Mouse (Mus musculus): ENCODE measurements around the gene Chd1. TPM values are rescaled to one million over a fixed set of nuclear protein-coding genes. Genes with fewer than 3 reads are reported as not detected.
"Not testable (repeated sequence)": the region's sequence is repeated elsewhere in the genome, so short reads cannot be mapped to it uniquely, and the experiment has no call there.

Gene Chd1
- polyA plus RNA-seq, 1 experiment from 2014 or later, result 38.0 TPM

DNA sequence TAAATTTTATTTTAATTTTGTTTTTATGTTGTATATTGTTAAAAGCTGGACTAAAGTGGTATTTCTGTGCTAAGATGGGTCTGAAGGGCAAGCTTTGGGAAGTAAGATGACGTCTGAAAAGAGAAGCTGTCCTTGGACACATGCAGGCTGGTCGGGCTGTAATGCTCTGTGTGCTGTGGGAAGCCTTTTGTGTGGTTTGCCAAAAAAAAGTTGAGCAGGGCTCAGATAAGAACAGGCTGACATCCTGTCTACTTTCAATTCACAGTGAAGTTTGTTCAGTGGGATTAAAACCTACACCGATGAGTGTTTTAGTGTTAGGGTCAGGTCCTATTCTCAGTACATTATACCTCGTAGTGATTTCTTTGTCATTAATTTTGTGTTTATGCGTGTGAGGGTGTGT, 38.6 kb downstream of the Chd1 start:
- WGBS, result 89% methylated on average over 5 of the region's 5 CpGs
- Histone ChIP-seq H3K27me3 (replicated peaks) (no peaks in the 10 kb centered on the region), H3K36me3 (peaks cover 52% of the 10 kb centered on the region), H3K9me3 (no peaks in the 10 kb centered on the region), H3K4me2 (replicated peaks) (no peak overlapping the region), H3K27ac (no peak overlapping the region), H3K9ac (no peak overlapping the region), H3K4me1 (no peaks in the 10 kb centered on the region), H3K4me3 (no peak overlapping the region)
- ATAC-seq (ENCODE audit: low FRiP score, low read depth), result no peak

DNA sequence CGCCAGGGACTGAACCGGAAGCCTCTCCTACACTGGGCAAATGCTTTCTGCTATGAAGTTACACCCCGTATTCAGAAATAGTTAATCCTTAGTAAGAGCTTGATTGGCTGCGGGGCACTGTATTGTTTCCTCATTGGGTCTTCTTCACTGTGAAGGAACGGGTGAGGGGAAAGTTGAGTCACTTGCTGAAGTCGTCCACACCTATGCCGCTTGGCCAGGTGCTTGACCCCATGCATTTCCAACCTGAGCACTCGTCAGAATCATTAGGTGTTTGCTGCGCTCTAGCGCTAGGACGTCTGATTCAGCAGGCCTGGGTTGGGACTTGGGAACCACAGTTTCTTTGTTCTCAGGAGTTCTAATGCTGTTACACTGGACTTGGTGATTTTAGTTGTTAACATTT, 41.9 kb downstream of the Chd1 start:
- Histone ChIP-seq H3K9me3 (no peaks in the 10 kb centered on the region), H3K9ac (no peak overlapping the region), H3K4me1 (no peaks in the 10 kb centered on the region), H3K4me3 (no peak overlapping the region), H3K36me3 (peaks cover 64% of the 10 kb centered on the region), H3K4me2 (replicated peaks) (no peak overlapping the region), H3K27me3 (replicated peaks) (no peaks in the 10 kb centered on the region), H3K27ac (no peak overlapping the region)
- 92% methylated on average over 11 of the region's 11 CpGs for WGBS
- ATAC-seq (ENCODE audit: low FRiP score, low read depth), result no peak

DNA sequence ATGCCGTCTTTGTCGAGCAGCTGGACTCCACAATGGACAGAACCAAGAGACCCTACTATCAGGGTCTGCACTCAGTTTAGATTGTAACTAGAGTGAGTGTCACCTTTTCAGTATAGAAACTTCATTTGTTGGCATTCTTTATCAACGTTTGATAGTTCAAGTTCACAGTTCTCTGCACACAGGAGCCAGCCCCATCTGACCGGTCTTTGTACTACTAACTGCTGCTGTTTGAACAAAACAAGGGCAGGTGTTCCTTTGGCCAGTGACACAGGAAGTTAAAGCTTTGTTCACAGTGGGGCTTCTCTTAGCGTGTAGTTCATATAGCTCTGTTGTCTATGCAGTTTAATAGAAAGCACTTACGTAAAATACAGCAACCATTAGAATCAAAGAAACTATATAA, 43.3 kb downstream of the Chd1 start:
- H3K9ac ChIP-seq, result no peak overlapping the region
- H3K4me2 ChIP-seq (replicated peaks), result no peak overlapping the region
- no peak overlapping the region for H3K27ac ChIP-seq
- H3K36me3 ChIP-seq, result peaks cover 67% of the 10 kb centered on the region
- no peaks in the 10 kb centered on the region for H3K9me3 ChIP-seq
- no peak for ATAC-seq (ENCODE audit: low FRiP score, low read depth)
- 93% methylated on average over 6 of the region's 6 CpGs for WGBS
- no peak overlapping the region for H3K4me3 ChIP-seq
- no peaks in the 10 kb centered on the region for H3K4me1 ChIP-seq
- no peaks in the 10 kb centered on the region for H3K27me3 ChIP-seq (replicated peaks)

DNA sequence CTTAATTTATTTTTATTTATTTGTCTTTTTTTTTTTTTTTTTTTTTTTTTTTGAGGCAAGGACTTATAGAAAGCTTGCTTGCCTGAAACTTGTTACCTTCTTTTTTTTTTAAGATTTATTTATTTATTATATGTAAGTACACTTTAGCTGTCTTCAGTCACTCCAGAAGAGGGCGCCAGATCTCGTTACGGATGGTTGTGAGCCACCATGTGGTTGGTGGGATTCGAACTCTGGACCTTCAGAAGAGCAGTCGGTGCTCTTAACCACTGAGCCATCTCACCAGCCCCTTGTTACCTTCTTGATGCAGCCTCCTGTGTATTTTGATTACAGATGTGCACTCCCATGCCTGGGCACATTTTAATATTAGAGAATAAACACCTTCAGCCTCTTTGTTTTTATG, 46.5 kb downstream of the Chd1 start:
- not testable (repeated sequence) for H3K9ac ChIP-seq; H3K4me1 ChIP-seq; H3K9me3 ChIP-seq; H3K4me2 ChIP-seq (replicated peaks); H3K27me3 ChIP-seq (replicated peaks); H3K27ac ChIP-seq; H3K4me3 ChIP-seq; ATAC-seq (ENCODE audit: low FRiP score, low read depth)
- peaks cover 61% of the 10 kb centered on the region for H3K36me3 ChIP-seq
- WGBS, result 94% methylated on average over 5 of the region's 5 CpGs

DNA sequence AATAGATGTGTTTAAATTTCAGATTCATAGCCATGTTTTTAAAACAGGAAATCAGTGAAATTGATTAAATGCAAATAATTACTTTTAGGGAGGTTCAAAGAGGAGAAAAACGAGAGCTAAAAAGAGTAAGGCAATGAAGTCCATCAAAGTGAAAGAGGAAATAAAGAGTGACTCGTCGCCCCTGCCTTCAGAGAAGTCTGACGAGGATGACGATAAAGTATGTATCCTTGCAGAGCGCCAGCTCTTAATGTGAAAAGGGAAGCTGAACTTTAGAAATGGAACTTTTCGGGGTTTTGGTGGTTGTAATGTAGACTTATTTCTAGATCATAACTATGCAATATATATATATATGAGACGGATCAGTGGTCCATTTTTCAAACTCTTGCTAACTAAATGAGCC, 56.4 kb downstream of the Chd1 start:
- WGBS, result 93% methylated on average over 8 of the region's 8 CpGs
- no peaks in the 10 kb centered on the region for H3K9me3 ChIP-seq

DNA sequence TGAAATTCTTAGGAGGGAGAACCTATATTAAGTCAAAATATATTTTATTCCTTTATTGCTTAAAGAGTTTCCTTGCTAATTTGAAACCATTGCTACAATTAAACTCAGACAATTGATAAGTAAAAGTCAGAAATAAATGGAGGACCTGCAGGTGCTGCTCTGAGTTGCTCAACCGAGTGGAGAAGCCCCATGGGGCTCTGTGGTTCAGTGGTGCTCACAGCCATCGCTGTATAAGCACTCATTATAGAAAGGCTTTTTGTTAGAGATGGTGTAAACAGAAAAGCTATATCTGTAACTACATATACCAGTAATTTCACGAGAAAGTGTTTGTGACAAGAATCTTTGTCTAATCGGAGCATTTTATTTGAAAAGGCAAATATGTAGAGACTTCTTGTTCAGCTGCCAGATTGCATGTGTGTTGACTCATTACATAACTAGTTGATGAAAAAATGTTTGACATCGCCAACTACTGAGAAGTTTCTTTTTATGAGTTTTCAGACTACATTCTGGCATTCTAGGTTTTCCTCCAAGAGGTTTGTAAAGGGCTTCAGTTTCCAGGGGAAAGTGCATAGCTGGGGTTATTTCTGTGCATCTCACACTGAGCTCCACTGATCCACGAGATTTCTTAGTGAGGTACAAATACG, 64.4 kb downstream of the Chd1 start:
- no peak overlapping the region for H3K4me2 ChIP-seq (replicated peaks)
- H3K4me1 ChIP-seq, result no peaks in the 10 kb centered on the region
- 88% methylated on average over 7 of the region's 7 CpGs for WGBS
- H3K9me3 ChIP-seq, result no peaks in the 10 kb centered on the region
- H3K9ac ChIP-seq, result no peak overlapping the region
- no peaks in the 10 kb centered on the region for H3K27me3 ChIP-seq (replicated peaks)
- ATAC-seq (ENCODE audit: low FRiP score, low read depth), result no peak
- H3K36me3 ChIP-seq, result peaks cover 61% of the 10 kb centered on the region
- no peak overlapping the region for H3K4me3 ChIP-seq
- no peak overlapping the region for H3K27ac ChIP-seq

More for the DNA sequence above, 56.4 kb downstream of the Chd1 start:
- H3K27me3 ChIP-seq (replicated peaks), result no peaks in the 10 kb centered on the region
- no peak for ATAC-seq (ENCODE audit: low FRiP score, low read depth)
- H3K9ac ChIP-seq, result no peak overlapping the region
- H3K27ac ChIP-seq, result no peak overlapping the region
- H3K36me3 ChIP-seq, result peaks cover 64% of the 10 kb centered on the region
- no peak overlapping the region for H3K4me3 ChIP-seq
- no peak overlapping the region for H3K4me2 ChIP-seq (replicated peaks)
- H3K4me1 ChIP-seq, result no peaks in the 10 kb centered on the region

DNA sequence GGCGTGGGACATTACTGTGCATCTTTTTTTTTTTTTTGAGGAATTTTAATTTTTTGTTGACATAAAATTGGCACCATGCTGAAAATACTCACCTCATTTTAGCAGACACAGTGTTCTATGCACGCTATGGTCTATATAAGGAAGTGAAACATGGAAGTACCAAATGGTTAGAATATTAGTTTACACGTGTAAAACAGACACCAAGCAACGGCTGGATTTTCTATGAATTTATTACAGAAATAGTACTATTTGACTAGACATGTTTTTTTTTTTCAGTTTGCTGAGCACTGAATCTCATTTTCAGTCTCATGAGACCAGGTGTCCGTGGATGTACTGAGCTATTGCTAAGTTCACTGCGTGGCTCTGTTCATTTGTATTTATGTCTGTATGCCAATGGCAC, 69.2 kb downstream of the Chd1 start:
- no peaks in the 10 kb centered on the region for H3K27me3 ChIP-seq (replicated peaks)

DNA sequence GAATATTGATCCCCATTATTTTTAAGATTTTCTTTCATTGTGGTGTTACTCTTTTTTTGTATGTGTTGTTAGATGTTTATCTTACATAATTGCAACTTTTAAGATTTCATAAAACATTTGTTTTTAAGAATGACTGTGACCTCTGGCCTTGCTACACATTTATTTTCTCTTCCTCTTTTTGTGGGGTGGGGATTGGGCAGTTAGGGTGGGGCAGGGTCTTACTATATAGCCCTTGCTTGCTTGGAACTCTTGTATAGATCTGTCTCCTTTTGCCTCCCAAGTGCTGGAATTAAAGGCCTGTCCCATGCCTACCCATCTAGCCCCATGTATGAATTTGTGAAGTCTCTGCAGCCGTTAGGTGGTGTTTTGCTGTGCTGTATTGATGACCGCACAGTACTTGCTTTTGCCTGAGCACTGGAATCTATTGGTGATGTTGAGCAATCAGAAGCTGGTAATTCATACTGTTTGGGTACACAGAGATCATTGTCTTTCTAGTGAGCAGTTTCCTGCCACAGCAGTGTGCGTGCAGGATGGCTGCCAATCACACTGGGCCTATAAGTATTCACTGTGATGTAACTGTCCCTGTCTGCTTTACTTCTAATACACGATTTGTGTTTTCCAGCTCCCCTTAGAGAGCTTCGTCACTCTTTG, 69.9 kb downstream of the Chd1 start:
- 86% methylated on average over 5 of the region's 5 CpGs for WGBS
- Histone ChIP-seq H3K9ac (no peak overlapping the region), H3K4me2 (replicated peaks) (no peak overlapping the region), H3K27me3 (replicated peaks) (no peaks in the 10 kb centered on the region), H3K4me3 (no peak overlapping the region), H3K9me3 (no peaks in the 10 kb centered on the region), H3K27ac (no peak overlapping the region), H3K36me3 (peaks cover 18% of the 10 kb centered on the region), H3K4me1 (no peaks in the 10 kb centered on the region)
- no peak for ATAC-seq (ENCODE audit: low FRiP score, low read depth)

More for the DNA sequence above, 69.2 kb downstream of the Chd1 start:
- 85% methylated on average over 6 of the region's 6 CpGs for WGBS
- Histone ChIP-seq H3K4me2 (replicated peaks) (no peak overlapping the region), H3K4me1 (no peaks in the 10 kb centered on the region), H3K36me3 (peaks cover 25% of the 10 kb centered on the region), H3K9ac (no peak overlapping the region), H3K27ac (no peak overlapping the region), H3K9me3 (no peaks in the 10 kb centered on the region), H3K4me3 (no peak overlapping the region)
- no peak for ATAC-seq (ENCODE audit: low FRiP score, low read depth)

DNA sequence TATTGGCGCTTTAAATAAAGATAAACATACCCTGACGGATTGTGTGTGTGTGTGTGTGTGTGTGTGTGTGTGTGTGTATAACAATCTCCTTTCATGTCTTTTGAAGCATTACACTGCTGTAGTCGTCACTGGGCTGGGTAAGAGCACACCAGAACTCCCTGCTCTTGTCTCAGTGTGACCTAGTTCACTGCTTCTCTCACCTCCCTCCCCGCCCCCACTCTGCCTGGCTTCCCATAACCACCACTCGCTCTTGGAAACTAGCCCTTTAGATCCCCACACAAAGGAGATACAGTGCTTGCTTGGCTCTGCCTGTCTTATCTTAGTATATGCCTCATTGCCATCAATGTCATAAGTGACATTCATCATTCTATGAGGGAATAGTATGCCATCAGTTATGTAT, 71.6 kb downstream of the Chd1 start:
- 76% methylated on average over 5 of the region's 5 CpGs for WGBS
- H3K4me1 ChIP-seq, result no peaks in the 10 kb centered on the region

DNA sequence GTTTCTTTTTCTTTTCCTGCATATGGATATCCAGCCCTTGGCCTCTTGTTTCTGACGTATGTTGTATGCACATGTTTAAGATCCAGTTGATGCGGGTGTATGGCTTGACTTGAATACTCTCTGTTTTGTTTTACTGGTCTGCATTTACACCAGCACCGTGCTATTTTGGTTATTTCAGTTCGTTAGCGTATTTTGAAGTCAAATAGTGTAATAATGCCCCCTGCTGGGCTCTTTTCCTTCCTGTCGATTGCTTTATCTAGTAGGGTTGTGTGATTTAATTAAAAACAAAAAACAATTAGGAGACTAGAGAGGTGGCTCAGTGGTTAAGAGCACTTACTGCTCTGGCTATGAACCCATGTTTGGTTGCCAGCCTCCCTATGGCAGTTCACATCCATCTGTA, 73.2 kb downstream of the Chd1 start:
- no peak overlapping the region for H3K27ac ChIP-seq
- WGBS, result 87% methylated on average over 6 of the region's 6 CpGs
- H3K4me3 ChIP-seq, result no peak overlapping the region
- H3K27me3 ChIP-seq (replicated peaks), result no peaks in the 10 kb centered on the region
- no peak overlapping the region for H3K9ac ChIP-seq
- no peak overlapping the region for H3K4me2 ChIP-seq (replicated peaks)
- H3K4me1 ChIP-seq, result no peaks in the 10 kb centered on the region
- no peak for ATAC-seq (ENCODE audit: low FRiP score, low read depth)
- H3K36me3 ChIP-seq, result no peaks in the 10 kb centered on the region
- H3K9me3 ChIP-seq, result no peaks in the 10 kb centered on the region

More for the DNA sequence above, 71.6 kb downstream of the Chd1 start:
- Histone ChIP-seq H3K36me3 (peaks cover 3% of the 10 kb centered on the region; the same call in 1 of the 2 replicates), H3K27me3 (replicated peaks) (no peaks in the 10 kb centered on the region), H3K9me3 (no peaks in the 10 kb centered on the region), H3K4me3 (no peak overlapping the region), H3K9ac (no peak overlapping the region), H3K4me2 (replicated peaks) (no peak overlapping the region), H3K27ac (no peak overlapping the region)
- ATAC-seq (ENCODE audit: low FRiP score, low read depth), result no peak

DNA sequence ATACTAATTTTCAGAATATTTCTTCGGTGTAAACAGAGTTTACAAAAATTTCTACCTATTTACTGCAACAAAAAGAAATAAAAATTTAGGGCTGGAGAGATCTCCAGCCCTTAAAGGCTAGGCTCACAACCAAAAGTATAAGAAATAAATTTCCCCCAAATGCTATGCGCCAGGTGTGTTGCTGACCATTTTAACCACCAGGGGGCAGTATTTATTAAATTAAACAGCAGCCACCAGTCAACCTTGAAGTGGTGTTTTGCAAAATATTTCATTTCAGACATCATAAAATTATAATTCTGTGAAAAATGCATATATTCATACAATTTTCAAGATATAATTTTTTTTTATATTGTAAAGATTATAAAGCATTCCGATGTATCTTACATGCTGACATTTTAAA, 82.3 kb downstream of the Chd1 start:
- H3K4me2 ChIP-seq (replicated peaks), result no peak overlapping the region
- 22% methylated on average over 3 of the region's 3 CpGs for WGBS

DNA sequence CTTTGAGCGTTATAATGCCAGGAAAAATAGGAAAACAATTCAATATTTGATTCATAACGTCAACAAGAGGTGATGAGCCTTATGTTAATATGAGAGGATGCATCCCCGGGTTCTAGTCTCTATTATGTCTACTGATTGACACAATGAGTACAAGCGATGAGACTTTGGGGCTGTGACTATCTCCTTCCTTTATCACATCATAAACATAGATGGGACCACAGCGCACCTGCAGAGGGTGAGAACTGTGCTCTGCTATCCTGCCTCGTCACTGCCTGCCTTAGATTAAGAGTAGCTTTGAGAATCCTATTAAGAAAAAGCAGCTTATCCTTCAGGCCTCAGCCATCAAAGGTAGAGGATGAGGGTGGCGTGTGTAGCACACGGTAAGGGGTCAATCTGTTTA, 85.9 kb downstream of the Chd1 start:
- Histone ChIP-seq H3K9ac (no peak overlapping the region), H3K27ac (no peak overlapping the region), H3K4me2 (replicated peaks) (no peak overlapping the region), H3K4me3 (no peak overlapping the region), H3K4me1 (no peaks in the 10 kb centered on the region), H3K27me3 (replicated peaks) (no peaks in the 10 kb centered on the region), H3K9me3 (no peaks in the 10 kb centered on the region), H3K36me3 (no peaks in the 10 kb centered on the region)
- ATAC-seq (ENCODE audit: low FRiP score, low read depth), result no peak
- WGBS, result 87% methylated on average over 8 of the region's 8 CpGs

More for the DNA sequence above, 82.3 kb downstream of the Chd1 start:
- ATAC-seq (ENCODE audit: low FRiP score, low read depth), result no peak
- no peak overlapping the region for H3K4me3 ChIP-seq
- no peak overlapping the region for H3K27ac ChIP-seq
- no peaks in the 10 kb centered on the region for H3K36me3 ChIP-seq
- no peak overlapping the region for H3K9ac ChIP-seq
- no peaks in the 10 kb centered on the region for H3K9me3 ChIP-seq
- no peaks in the 10 kb centered on the region for H3K4me1 ChIP-seq
- no peaks in the 10 kb centered on the region for H3K27me3 ChIP-seq (replicated peaks)
